Mouse (Mus musculus) adrenal gland (tissue): ENCODE results near the gene Ms4a15.

Experiments
- intact Hi-C: fragments of 180-260 bp; cut with DNase I; formaldehyde crosslinking; loops from one replicate; pipeline ENCODE4 v1.15.1; 2025

The Ms4a15 gene

DNA sequence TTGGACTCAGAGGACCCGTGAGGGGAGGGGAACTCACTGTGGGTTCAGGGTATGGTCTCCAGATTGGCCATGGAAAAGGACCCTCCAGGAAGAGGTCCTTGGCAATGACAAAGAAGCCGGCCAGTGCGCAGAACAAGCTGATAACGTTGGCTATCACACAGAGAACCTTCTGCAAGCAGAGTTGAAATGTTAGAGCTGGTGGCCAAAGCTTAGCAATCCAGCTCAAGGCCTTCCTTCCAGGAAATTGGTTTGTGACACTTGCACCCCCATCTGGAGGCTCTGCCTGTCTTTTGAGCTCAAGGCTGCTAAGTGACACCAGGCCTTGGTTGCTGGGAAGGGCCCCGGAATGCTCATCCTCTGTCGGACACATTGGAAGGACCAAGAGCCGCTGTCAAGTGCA lies 27.3 kb downstream of the Ms4a15 start:
- intact Hi-C loops, result no loop called here

DNA sequence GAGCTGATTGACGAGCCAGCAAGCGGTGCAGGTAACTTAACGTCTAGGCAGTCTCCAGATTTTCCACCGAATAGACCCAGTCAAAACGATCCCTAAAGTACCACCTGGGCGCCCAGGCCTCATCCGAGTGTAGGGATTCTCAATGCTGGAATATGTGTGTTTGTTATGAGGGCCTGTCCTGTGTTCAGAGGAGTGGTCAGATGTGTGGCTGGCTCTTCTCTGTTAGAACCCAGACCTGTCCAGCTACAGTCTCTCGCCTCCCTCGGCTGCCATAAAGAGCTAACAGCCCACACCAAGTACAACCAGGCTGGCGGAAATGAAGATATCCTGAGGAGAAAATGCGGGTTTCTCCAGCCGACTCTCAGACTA lies 33.1 kb downstream of the Ms4a15 start:
- intact Hi-C loops, result no loop called here

DNA sequence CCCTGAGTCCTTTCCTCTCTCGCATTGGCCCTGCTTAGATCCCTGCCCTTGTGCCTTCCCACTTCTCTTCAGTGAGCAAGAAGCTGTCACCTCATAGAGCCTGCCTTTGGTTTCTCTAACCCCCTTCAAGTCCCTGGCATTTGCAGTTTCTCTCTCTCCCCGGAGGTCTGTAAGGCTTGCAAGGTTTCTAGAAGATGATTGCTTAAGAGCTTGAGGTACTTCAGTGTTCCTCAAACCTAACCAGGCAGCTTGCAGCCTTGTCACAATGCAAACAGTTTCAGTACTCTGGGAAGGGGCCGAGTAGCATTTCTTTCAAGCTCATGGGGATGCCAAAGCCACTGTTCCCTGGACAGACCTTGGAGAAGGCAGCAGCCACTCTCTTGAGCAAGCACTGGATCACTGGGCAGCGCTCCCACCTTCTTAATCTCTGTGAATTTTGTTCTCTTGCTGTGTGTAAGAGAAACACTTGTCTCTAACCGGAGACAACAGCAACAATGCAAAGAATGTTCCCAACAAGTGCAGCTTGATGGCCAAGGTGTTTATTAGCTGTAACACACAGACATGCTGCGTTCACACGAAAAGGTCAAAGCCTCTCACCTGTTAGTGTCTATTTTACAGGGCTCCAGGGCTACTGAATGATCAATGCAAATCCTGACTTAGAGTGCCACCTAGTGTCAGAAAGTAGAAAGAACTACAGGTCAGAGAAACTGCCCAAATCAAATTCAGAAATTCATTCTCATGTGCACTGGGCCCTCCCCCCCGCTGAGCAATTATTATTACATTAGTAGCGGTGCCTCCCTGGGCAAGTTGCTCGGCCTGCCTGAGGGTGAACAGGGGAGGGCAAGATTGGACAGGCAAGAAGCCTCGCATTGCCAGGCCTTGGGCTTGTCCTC lies 33.7 kb downstream of the Ms4a15 start:
- intact Hi-C loops, result no loop called here

GRCm38 (mm10) chr19:10952021-10952939 lies 40.8 kb downstream of the Ms4a15 start:
- intact Hi-C loops, result no loop called here

DNA sequence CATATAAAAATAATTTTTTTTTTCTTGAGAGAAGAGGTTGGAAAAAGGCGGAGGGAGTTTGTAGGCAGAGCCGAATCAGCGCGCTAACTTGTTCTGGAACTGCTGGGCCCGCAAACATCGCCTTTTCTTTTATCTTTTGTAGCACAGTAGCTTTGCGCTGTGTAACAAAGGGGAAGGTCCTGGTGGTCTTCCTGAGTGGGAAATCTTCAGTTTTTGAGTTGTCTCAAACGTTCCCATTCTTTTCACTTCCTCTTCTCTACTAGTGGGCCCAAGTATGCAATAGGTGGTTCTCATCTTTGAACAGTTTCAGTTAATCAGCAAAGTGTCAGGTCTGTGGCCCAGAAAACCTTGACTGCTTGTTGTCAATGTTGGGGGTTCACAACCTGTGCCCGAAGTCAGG lies 43.5 kb downstream of the Ms4a15 start:
- intact Hi-C loops, result no loop called here

DNA sequence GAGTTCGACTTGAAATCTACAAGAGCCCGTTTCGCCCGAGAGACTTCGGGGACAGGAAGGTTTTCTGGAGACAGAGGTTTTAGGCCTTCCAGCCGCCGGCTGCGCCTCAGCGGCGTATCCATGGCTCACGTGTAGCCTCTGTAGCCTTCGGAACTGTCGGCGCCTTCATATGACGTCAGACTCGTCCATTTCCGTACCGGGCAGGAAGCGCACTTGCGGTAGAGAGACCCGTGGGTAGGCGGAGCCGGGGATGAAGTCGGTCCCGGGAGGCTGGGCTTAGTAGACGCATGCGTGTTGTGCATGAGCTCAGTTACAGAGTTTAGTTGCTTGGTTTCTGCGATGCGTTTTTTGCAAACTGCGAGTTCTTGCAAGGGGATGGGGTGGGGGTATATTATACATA lies 43.9 kb downstream of the Ms4a15 start, which contains the start of gene Ccdc86:
Ccdc86 (minus strand) TSS at position 155 of the 400 bp plus-strand sequence.
- intact Hi-C loops, result no loop called here

- intact Hi-C loops, result no loop called here
These were observed 44.6 kb downstream of the Ms4a15 start for GRCm38 (mm10) chr19:10948416-10948815.

DNA sequence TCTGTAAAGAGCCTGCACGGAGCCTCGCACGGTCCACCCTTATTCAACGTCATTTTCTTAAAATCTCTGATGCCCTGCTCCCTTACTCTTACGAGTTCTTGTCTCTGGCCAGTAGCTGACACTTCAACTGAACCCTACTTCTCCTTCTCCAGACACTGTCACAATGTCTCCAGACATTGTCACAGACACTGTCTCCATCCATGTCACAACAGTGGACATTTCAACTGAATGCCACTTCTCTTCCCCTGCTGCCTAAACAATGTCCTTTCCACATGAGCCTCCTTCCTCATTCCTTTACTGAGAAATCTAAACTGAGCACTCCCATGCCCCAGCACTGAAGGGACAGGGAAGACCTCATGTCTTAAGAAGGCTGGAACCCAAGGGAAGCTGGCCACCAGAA lies 45.8 kb downstream of the Ms4a15 start:
- intact Hi-C loops, result no loop called here

GRCm38 (mm10) chr19:10946506-10946905 lies 46.5 kb downstream of the Ms4a15 start:
- intact Hi-C loops, result no loop called here

GRCm38 (mm10) chr19:10943955-10944354 lies 49.1 kb downstream of the Ms4a15 start:
- intact Hi-C loops, result loop anchor here (5.0 kb wide), 1 partner anchor 33 kb away; no protein-coding TSS in a partner anchor

DNA sequence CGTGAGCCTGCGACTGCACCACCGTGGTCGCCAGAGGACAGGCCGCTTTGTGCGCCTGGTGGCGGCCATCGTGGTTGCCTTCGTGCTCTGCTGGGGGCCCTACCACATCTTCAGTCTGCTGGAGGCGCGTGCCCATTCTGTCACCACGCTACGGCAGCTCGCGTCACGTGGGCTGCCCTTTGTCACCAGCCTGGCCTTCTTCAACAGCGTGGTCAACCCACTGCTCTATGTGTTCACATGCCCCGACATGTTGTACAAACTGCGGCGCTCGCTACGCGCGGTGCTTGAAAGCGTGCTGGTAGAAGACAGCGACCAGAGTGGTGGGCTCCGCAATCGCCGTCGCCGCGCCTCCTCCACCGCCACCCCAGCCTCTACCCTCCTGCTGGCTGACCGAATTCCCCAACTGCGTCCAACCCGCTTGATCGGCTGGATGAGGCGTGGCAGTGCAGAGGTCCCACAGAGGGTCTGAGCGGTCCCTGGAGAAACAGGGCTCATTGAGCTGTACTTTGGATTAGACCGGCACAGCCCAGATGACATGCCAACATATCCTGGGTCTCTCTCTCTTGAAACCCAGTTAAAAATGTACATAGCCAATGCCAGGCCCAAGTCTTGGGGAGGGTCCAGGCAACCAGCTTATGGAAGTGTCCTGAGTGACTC lies 52.1 kb downstream of the Ms4a15 start:
- intact Hi-C loops, result loop anchor here (5.0 kb wide), 1 partner anchor 36 kb away; no protein-coding TSS in a partner anchor

GRCm38 (mm10) chr19:10940097-10940800 lies 52.8 kb downstream of the Ms4a15 start:
- intact Hi-C loops, result loop anchor here (5.0 kb wide), 1 partner anchor 37 kb away; no protein-coding TSS in a partner anchor

GRCm38 (mm10) chr19:10938771-10939170 lies 54.3 kb downstream of the Ms4a15 start:
- intact Hi-C loops, result no loop called here

- intact Hi-C loops, result no loop called here
These were observed 55.9 kb downstream of the Ms4a15 start, which contains the start of gene Ptgdr2 for GRCm38 (mm10) chr19:10937110-10937563. Gene Ptgdr2, plus strand, starts transcription at chr19:10937160.

- intact Hi-C loops, result no loop called here
These were observed 57.0 kb downstream of the Ms4a15 start for GRCm38 (mm10) chr19:10936077-10936476.

DNA sequence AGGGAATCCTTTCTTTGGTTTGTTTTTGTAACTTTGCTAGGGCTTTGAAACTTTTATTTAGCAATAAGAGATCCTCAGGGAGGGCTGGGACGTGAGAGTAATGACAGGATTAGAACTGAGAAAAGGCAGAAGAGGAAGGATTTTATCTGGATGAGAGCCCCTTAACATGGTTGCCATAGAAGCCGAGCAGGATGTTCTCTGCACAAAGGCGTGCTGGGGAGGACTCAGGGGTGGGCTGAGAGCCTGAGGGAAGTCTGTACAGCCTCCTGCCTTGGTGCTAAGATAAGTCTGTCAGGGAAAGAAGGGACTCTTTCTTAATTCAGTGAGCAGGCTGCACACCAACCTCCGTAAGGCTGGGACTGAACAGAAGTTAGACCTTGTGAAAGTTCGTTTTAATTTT lies 58.0 kb downstream of the Ms4a15 start:
- intact Hi-C loops, result no loop called here

DNA sequence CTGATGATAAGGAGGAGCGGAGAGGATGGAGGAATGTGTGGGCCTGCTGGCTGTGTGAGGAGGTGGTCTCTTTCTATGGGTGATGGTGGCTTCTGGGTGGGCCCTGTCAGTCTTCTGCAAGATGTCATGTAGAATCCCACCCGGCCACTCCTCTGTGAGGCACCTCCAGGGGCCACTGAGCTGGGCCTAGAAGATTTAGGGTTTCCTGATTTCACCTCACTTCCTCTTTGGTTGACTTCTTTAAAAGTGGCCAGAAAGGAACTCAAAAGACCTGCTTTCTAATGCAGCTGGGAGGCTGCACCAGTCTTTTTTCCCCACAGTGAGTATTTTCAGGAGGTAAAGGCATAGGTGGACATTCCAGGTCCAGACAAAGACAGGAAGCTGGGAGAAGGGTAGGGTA lies 62.4 kb downstream of the Ms4a15 start:
- intact Hi-C loops, result no loop called here
